Mouse (Mus musculus) liver, embryonic 14.5 days (tissue): ENCODE data around the gene Pradc1. TPM values are rescaled to one million over a fixed set of nuclear protein-coding genes. Genes with fewer than 3 reads are reported as not detected.
A peak's percentile ranks its signal among the peaks of the same experiment; 100 is the strongest.

Experiments used
- ATAC-seq: fragments of 200-750 bp; cut with Nextera tagmentation; 2 replicates; pipeline ENCODE4 v1.8.0; 2017; ENCODE audit warnings: moderate number of reproducible peaks, mild to moderate bottlenecking, moderate library complexity; ENCODE audit not compliant: insufficient read depth
- DNase-seq, 3 experiments: peaks; one replicate each; pipeline ENCODE4 v3.0.0-alpha.2; 2012 to 2013; ENCODE audit warnings: low read depth in 3 of 3, low spot score in 3 of 3
- H3K27ac ChIP-seq: fragments of 300-500 bp; sonication (generic); 2 replicates; pipeline ENCODE4 v1.5.1; 2014; ENCODE audit warnings: moderate library complexity, mild to moderate bottlenecking, control low read depth, inconsistent platforms
- H3K27me3 ChIP-seq: fragments of 300-500 bp; sonication (generic); 2 replicates; pipeline ENCODE4 v1.6.1; 2014; ENCODE audit warnings: mild to moderate bottlenecking, low read length, moderate library complexity; ENCODE audit not compliant: control insufficient read depth, insufficient read depth
- H3K36me3 ChIP-seq: fragments of 300-500 bp; sonication (generic); replicated peaks from 2 replicates; pipeline ENCODE4 v1.6.1; 2014; ENCODE audit warnings: low read depth; ENCODE audit not compliant: control insufficient read depth, insufficient read depth
- H3K4me1 ChIP-seq, 2 experiments: fragments of 200-500 bp in 1 of 2; fragments of 300-500 bp in 1 of 2; sonication (generic) in 1 of 2; replicated peaks; 2 replicates each; pipeline ENCODE4 v1.6.1; 2012 to 2014; ENCODE audit warnings: antibody characterized with exemption in 1 of 2, inconsistent platforms in 1 of 2, low read length in 1 of 2; ENCODE audit not compliant: control insufficient read depth in 2 of 2, insufficient read depth in 2 of 2
- H3K4me2 ChIP-seq: fragments of 300-500 bp; sonication (generic); 2 replicates; pipeline ENCODE4 v1.6.1; 2014; ENCODE audit warnings: low read depth, mild to moderate bottlenecking, control low read depth, moderate library complexity
- H3K4me3 ChIP-seq, 2 experiments: fragments of 200-500 bp in 1 of 2; fragments of 300-500 bp in 1 of 2; sonication (generic) in 1 of 2; 2 replicates each; pipeline ENCODE4 v1.5.1; 2012 to 2014; ENCODE audit warnings: low read depth in 2 of 2, low read length in 2 of 2, mild to moderate bottlenecking in 2 of 2, control low read depth in 1 of 2, inconsistent platforms in 1 of 2, moderate library complexity in 1 of 2; ENCODE audit not compliant: insufficient read depth in 1 of 2
- H3K9ac ChIP-seq: fragments of 300-500 bp; sonication (generic); replicated peaks from 2 replicates; pipeline ENCODE4 v1.6.1; 2014; ENCODE audit warnings: mild to moderate bottlenecking, control low read depth, moderate library complexity
- H3K9me3 ChIP-seq: fragments of 300-500 bp; sonication (generic); 2 replicates; pipeline ENCODE4 v1.6.1; 2016; ENCODE audit warnings: low read length, mixed read lengths; ENCODE audit not compliant: control insufficient read depth
- CTCF ChIP-seq: IDR thresholded peaks from 2 replicates; pipeline ENCODE4 v1.5.1; 2016; ENCODE audit warnings: antibody characterized with exemption, low read depth, control low read depth
- EP300 ChIP-seq: IDR thresholded peaks from 2 replicates; pipeline ENCODE4 v1.6.1; 2016; ENCODE audit warnings: antibody characterized with exemption, low read depth
- WGBS: fragments of 180-500 bp; shearing (Covaris S2); extraction: QIAGEN DNeasy Blood & Tissue Kit; methylation state at CpG from one replicate; pipeline ENCODE4 v1.1.7; 2014; ENCODE audit not compliant: insufficient replicate concordance; 5-methylcytosine and 5-hydroxymethylcytosine counted together
- polyA plus RNA-seq, 2 experiments: library from polyadenylated mRNA; depleted of rRNA in 1 of 2; stranded (reverse) in 1 of 2; unstranded in 1 of 2; fragments of >200 nt; fragmentation: Nextera tagmentation in 1 of 2; extraction: Ambion mirVana in 1 of 2; gene quantifications; 2 replicates each; pipeline versions ENCODE4 v1.2.1 to v1.2.3; 2012 to 2014

Gene Pradc1
- polyA plus RNA-seq, 2 experiments = 16.9 to 18.1 TPM

- Histone ChIP-seq H3K4me3 (no peak overlapping the region), H3K36me3 (no peaks in the 10 kb centered on the region), H3K4me2 (no peak overlapping the region), H3K4me1 (no peaks in the 10 kb centered on the region), H3K27me3 (peaks cover 21% of the 10 kb centered on the region), H3K9me3 (no peaks in the 10 kb centered on the region), H3K27ac (no peak overlapping the region), H3K9ac (no peak overlapping the region)
- DNase-seq (no peak), ATAC-seq (no peak)
- TF ChIP-seq EP300 (no peak), CTCF (no peak)
- 60% methylated on average over 16 of the region's 16 CpGs for WGBS
These were observed 28.9 kb upstream of the Pradc1 start for GRCm38 (mm10) chr6:85480685-85481084.

GRCm38 (mm10) chr6:85479979-85480378 lies 28.2 kb upstream of the Pradc1 start:
- H3K36me3 ChIP-seq = no peaks in the 10 kb centered on the region
- no peaks in the 10 kb centered on the region for H3K4me1 ChIP-seq
- H3K4me2 ChIP-seq = no peak overlapping the region
- no peak overlapping the region for H3K27ac ChIP-seq
- WGBS = 62% methylated on average over 5 of the region's 5 CpGs
- ATAC-seq (no peak), DNase-seq (no peak)
- no peaks in the 10 kb centered on the region for H3K9me3 ChIP-seq
- no peak for TF ChIP-seq CTCF
- TF ChIP-seq EP300 = no peak
- H3K4me3 ChIP-seq = no peak overlapping the region
- H3K27me3 ChIP-seq = peaks cover 18% of the 10 kb centered on the region
- no peak overlapping the region for H3K9ac ChIP-seq

GRCm38 (mm10) chr6:85478416-85478815 lies 26.6 kb upstream of the Pradc1 start:
- no peak for ATAC-seq

GRCm38 (mm10) chr6:85477366-85477917 lies 25.7 kb upstream of the Pradc1 start:
- TF ChIP-seq CTCF = peak; percentile 83
- no peak for TF ChIP-seq EP300
- DNase-seq (no peak), ATAC-seq (no peak)
- Histone ChIP-seq H3K9me3 (no peaks in the 10 kb centered on the region), H3K4me1 (no peaks in the 10 kb centered on the region), H3K27me3 (peaks cover 3% of the 10 kb centered on the region; the same call in 1 of the 2 replicates), H3K4me3 (no peak overlapping the region), H3K4me2 (no peak overlapping the region), H3K36me3 (no peaks in the 10 kb centered on the region), H3K27ac (no peak overlapping the region), H3K9ac (no peak overlapping the region)
- WGBS = 26% methylated on average over 10 of the region's 10 CpGs

More at GRCm38 (mm10) chr6:85478416-85478815, 26.6 kb upstream of the Pradc1 start:
- 34% methylated on average over 14 of the region's 14 CpGs for WGBS
- DNase-seq = no peak
- H3K4me1 ChIP-seq = no peaks in the 10 kb centered on the region
- H3K4me2 ChIP-seq = no peak overlapping the region
- no peak overlapping the region for H3K9ac ChIP-seq
- no peaks in the 10 kb centered on the region for H3K36me3 ChIP-seq
- H3K27me3 ChIP-seq = peaks cover 3% of the 10 kb centered on the region; the same call in 1 of the 2 replicates
- H3K9me3 ChIP-seq = no peaks in the 10 kb centered on the region
- no peak overlapping the region for H3K4me3 ChIP-seq
- TF ChIP-seq CTCF = no peak
- no peak for TF ChIP-seq EP300
- H3K27ac ChIP-seq = no peak overlapping the region

GRCm38 (mm10) chr6:85475581-85475980 lies 23.8 kb upstream of the Pradc1 start:
- H3K9ac ChIP-seq = no peak overlapping the region
- H3K27me3 ChIP-seq = no peaks in the 10 kb centered on the region; the same call in 1 of the 2 replicates
- no peak for ATAC-seq
- no peak overlapping the region for H3K4me3 ChIP-seq
- H3K27ac ChIP-seq = no peak overlapping the region
- H3K36me3 ChIP-seq = no peaks in the 10 kb centered on the region
- no peak overlapping the region for H3K4me2 ChIP-seq
- DNase-seq = no peak
- H3K9me3 ChIP-seq = no peaks in the 10 kb centered on the region
- TF ChIP-seq EP300 = no peak
- no peak for TF ChIP-seq CTCF
- WGBS = 56% methylated on average over 3 of the region's 3 CpGs
- no peaks in the 10 kb centered on the region for H3K4me1 ChIP-seq
